Mouse (Mus musculus) olfactory bulb, adult 2 months (tissue): Measurements from ENCODE around the gene Impdh2.

ENCODE experiments used
- CTCF ChIP-seq: fragments of 200-500 bp; IDR thresholded peaks from 2 replicates; pipeline ENCODE4 v1.5.1; 2012; ENCODE audit warnings: low read depth, mild to moderate bottlenecking, low read length, moderate library complexity; ENCODE audit not compliant: insufficient read depth
- POLR2A ChIP-seq: fragments of 200-500 bp; IDR thresholded peaks from 2 replicates; pipeline ENCODE4 v1.6.1; 2012; ENCODE audit warnings: mild to moderate bottlenecking, low read depth, low read length, moderate library complexity; ENCODE audit not compliant: insufficient read depth

DNA sequence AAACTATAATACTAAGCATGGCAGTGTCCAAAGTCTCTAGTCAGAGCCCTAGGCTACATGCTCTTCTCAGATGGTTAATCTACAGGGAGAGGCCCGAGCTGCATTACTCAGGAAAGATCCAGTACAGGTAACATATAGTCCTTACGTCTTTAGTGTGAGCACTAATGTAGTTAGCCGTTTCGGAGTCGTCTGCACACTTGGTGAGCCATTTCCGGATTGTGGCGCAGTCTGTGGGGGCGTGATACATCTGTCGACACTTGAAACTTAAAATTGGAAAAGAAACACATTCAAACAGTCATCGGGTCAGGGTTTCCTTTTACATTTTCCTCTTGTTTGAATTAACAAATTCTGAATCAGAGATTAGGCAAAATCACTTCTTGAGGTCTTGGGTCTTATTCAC lies 51.4 kb downstream of the Impdh2 start:
- TF ChIP-seq CTCF (no peak), POLR2A (no peak)
